Mouse (Mus musculus) heart, embryonic 11.5 days (tissue): ENCODE data around the gene Dnah2. TPM values are rescaled to one million over a fixed set of nuclear protein-coding genes. Genes with fewer than 3 reads are reported as not detected.

Experiments used
- ATAC-seq: fragments of 200-750 bp; cut with Nextera tagmentation; replicated peaks from 2 replicates; pipeline ENCODE4 v1.8.0; 2017; ENCODE audit warnings: moderate library complexity; ENCODE audit not compliant: insufficient number of reproducible peaks, low FRiP score, low TSS enrichment
- H3K27ac ChIP-seq: fragments of 300-500 bp; sonication (generic); 2 replicates; pipeline ENCODE4 v1.5.1; 2014; ENCODE audit warnings: mild to moderate bottlenecking, low read depth, low read length
- H3K27me3 ChIP-seq: fragments of 300-500 bp; sonication (generic); 2 replicates; pipeline ENCODE4 v1.6.1; 2014; ENCODE audit warnings: mild to moderate bottlenecking, low read length, mixed read lengths; ENCODE audit not compliant: control insufficient read depth, insufficient read depth
- H3K36me3 ChIP-seq: fragments of 300-500 bp; sonication (generic); 2 replicates; pipeline ENCODE4 v1.6.1; 2014; ENCODE audit warnings: mild to moderate bottlenecking, low read length, moderate library complexity, mixed read lengths; ENCODE audit not compliant: control insufficient read depth, insufficient read depth
- H3K4me1 ChIP-seq: fragments of 300-500 bp; sonication (generic); 2 replicates; pipeline ENCODE4 v1.6.1; 2014; ENCODE audit warnings: low read length; ENCODE audit not compliant: control insufficient read depth, insufficient read depth
- H3K4me2 ChIP-seq: fragments of 300-500 bp; sonication (generic); 2 replicates; pipeline ENCODE4 v1.6.1; 2014; ENCODE audit warnings: mild to moderate bottlenecking, moderate library complexity
- H3K4me3 ChIP-seq: fragments of 300-500 bp; sonication (generic); 2 replicates; pipeline ENCODE4 v1.5.1; 2014; ENCODE audit warnings: low read depth, low read length
- H3K9ac ChIP-seq: fragments of 300-500 bp; sonication (generic); 2 replicates; pipeline ENCODE4 v1.6.1; 2014; ENCODE audit warnings: mild to moderate bottlenecking, low read depth, low read length, moderate library complexity
- H3K9me3 ChIP-seq: fragments of 300-500 bp; sonication (generic); replicated peaks from 2 replicates; pipeline ENCODE4 v1.6.1; 2016; ENCODE audit warnings: low read length; ENCODE audit not compliant: control insufficient read depth
- WGBS: fragments of 180-500 bp; shearing (Covaris S2); extraction: QIAGEN DNeasy Blood & Tissue Kit; methylation state at CpG from one replicate; pipeline ENCODE4 v1.1.7; 2014; ENCODE audit not compliant: insufficient replicate concordance; 5-methylcytosine and 5-hydroxymethylcytosine counted together
- polyA plus RNA-seq: library from polyadenylated mRNA; unstranded; fragments of >200 nt; fragmentation: Nextera tagmentation; extraction: Ambion mirVana; gene quantifications from 2 replicates; pipeline ENCODE4 v1.2.1, GENCODE M21; 2014

Gene Dnah2
- polyA plus RNA-seq, 1 experiment from 2014 or later: 0.20 TPM

DNA sequence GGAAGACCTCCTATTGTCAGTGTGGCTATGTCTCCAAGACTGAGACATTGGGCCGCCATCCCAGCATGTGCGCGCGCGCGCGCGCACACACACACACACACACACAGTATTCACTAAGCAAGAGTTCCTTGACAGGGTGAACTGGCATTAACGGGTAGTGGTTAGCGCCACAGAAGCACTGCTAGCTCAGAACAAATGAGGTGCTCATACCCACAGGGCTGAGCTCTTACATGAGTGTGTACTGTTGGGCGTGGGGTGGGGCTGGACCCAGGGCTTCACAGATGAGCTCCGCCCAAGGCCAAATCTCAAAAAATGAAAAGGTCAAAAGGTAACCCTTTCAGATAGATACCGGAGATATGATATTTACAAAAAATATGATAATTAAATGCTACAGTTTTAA is 36.0 kb upstream of the Dnah2 start:
- H3K27ac ChIP-seq: no peak overlapping the region
- no peak for ATAC-seq
- peaks cover 22% of the 10 kb centered on the region for H3K36me3 ChIP-seq
- H3K27me3 ChIP-seq: no peaks in the 10 kb centered on the region
- no peak overlapping the region; the same call in 1 of the 2 replicates for H3K4me2 ChIP-seq
- peaks cover 17% of the 10 kb centered on the region; the same call in 1 of the 2 replicates for H3K4me1 ChIP-seq
- H3K9me3 ChIP-seq: no peaks in the 10 kb centered on the region
- WGBS: 93% methylated on average over 13 of the region's 13 CpGs
- no peak overlapping the region for H3K9ac ChIP-seq
- no peak overlapping the region for H3K4me3 ChIP-seq

- H3K4me3 ChIP-seq: no peak overlapping the region
These were observed 35.1 kb upstream of the Dnah2 start for GRCm38 (mm10) chr11:69584008-69584407.

DNA sequence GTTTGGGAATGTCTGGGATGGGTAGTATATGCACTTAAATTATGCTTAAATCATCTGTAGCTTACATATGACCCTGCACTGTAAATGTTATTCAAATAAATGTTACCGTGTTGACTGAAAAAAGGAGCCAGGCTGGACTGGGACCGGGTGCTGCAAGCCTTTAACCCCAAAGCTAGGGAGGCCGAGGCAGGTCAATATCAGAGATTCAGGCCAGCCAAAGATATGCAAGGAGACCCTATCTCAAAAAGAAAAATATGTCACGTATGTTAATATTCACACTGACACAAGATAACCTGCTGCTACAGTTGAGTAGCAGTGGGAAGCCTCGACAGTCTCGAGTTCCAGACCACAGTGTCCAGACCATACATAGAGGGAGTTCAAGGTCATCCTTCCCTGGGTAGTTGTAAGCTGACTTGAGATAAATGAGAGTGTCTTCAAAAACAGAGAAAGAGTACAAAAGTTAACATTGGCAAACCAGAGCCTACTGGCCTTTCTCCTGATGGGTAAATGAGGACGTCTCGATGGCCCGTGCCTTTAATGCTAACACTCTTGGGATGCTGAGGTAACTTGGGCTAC is 33.4 kb upstream of the Dnah2 start:
- Histone ChIP-seq H3K4me3 (peak overlapping the region; percentile 60), H3K9me3 (no peaks in the 10 kb centered on the region), H3K4me2 (peak overlapping the region; percentile 72), H3K27me3 (no peaks in the 10 kb centered on the region), H3K36me3 (peaks cover under 1% of the 10 kb centered on the region; the same call in 1 of the 2 replicates), H3K4me1 (peaks cover 34% of the 10 kb centered on the region), H3K27ac (no peak overlapping the region; the same call in 1 of the 2 replicates), H3K9ac (peak overlapping the region; percentile 55)
- 58% methylated on average over 9 of the region's 9 CpGs for whole genome bisulfite sequencing
- no peak for ATAC-seq

More at GRCm38 (mm10) chr11:69584008-69584407, 35.1 kb upstream of the Dnah2 start:
- Histone ChIP-seq H3K9me3 (no peaks in the 10 kb centered on the region), H3K36me3 (peaks cover 14% of the 10 kb centered on the region), H3K27me3 (no peaks in the 10 kb centered on the region), H3K4me2 (no peak overlapping the region), H3K9ac (no peak overlapping the region), H3K27ac (no peak overlapping the region), H3K4me1 (peaks cover 23% of the 10 kb centered on the region; the same call in 1 of the 2 replicates)
- ATAC-seq: no peak
- 83% methylated on average over 7 of the region's 7 CpGs for WGBS

GRCm38 (mm10) chr11:69581814-69582213 is 32.9 kb upstream of the Dnah2 start:
- no peak for ATAC-seq
- H3K9me3 ChIP-seq: no peaks in the 10 kb centered on the region
- H3K4me2 ChIP-seq: peak overlapping the region; percentile 72
- H3K4me3 ChIP-seq: peak overlapping the region; percentile 60
- H3K27ac ChIP-seq: peak overlapping the region; percentile 88
- no peaks in the 10 kb centered on the region for H3K27me3 ChIP-seq
- H3K9ac ChIP-seq: peak overlapping the region; percentile 76
- H3K4me1 ChIP-seq: peaks cover 38% of the 10 kb centered on the region
- WGBS: 2% methylated on average over 8 of the region's 8 CpGs
- H3K36me3 ChIP-seq: 0 out of 2 replicates have a peak, but pooled peaks cover 2% of the 10 kb centered on the region

GRCm38 (mm10) chr11:69581147-69581688 is 32.3 kb upstream of the Dnah2 start:
- H3K4me1 ChIP-seq: peaks cover 39% of the 10 kb centered on the region
- no peaks in the 10 kb centered on the region for H3K9me3 ChIP-seq
- peak overlapping the region; percentile 76 for H3K9ac ChIP-seq
- H3K4me2 ChIP-seq: peak overlapping the region; percentile 72
- no peaks in the 10 kb centered on the region for H3K27me3 ChIP-seq
- H3K36me3 ChIP-seq: 0 out of 2 replicates have a peak, but pooled peaks cover 2% of the 10 kb centered on the region
- H3K4me3 ChIP-seq: peak overlapping the region; percentile 60
- 0% methylated on average over 36 of the region's 36 CpGs for WGBS
- peak; percentile 85 for ATAC-seq
- peak overlapping the region; percentile 88 for H3K27ac ChIP-seq

DNA sequence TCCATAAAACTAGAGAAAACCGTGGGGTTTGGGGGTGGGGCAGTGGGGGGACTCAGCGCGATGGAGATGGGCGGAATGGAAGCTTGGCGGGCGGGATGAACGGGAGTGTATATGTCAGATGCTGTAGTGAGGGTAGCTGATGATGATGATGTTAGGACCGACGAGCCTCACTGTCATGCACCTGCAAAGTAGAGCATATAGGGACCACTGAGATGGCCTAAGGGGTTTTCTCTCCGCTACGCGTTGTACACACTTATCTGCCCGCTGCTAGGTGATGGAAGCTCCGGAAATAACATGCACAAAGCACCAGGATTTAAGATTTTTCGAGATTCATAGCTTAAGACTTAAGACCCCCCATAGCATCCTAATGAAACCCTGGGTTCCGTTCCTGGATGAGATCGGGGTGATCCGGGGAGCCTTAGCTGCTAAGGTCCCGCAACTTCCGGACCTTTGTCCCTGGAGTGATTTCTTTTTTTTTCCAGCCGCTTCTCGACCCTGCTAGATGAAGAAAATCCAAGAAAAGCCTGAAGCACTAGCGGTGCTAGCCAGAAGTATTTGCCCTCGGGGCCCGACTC is 31.7 kb upstream of the Dnah2 start:
- Histone ChIP-seq H3K4me2 (peak overlapping the region; percentile 72), H3K27me3 (no peaks in the 10 kb centered on the region), H3K36me3 (0 out of 2 replicates have a peak, but pooled peaks cover 2% of the 10 kb centered on the region), H3K9ac (peak overlapping the region; percentile 76), H3K4me3 (peak overlapping the region; percentile 60), H3K9me3 (no peaks in the 10 kb centered on the region), H3K4me1 (peaks cover 34% of the 10 kb centered on the region), H3K27ac (peak overlapping the region; percentile 88)
- no peak for ATAC-seq
- under 1% methylated on average over 25 of the region's 25 CpGs for WGBS

DNA sequence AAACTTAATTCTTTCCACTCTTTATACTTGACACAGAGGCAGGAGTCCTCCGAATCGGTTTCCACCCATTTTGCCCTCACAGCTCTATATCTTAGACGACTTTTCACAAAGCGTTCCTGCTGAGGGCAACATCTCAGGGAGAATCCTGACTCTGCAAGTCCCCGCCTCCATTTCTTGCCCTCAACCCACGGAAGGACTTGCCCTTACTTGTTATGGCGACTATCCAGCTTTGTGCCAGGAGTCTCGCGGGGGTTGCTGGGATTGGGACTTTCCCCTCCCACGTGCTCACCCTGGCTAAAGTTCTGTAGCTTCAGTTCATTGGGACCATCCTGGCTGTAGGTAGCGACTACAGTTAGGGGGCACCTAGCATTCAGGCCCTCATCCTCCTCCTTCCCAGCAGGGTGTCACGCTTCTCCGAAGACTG is 31.2 kb upstream of the Dnah2 start, which contains the start of the genes Wrap53 and Trp53:
Gene Wrap53, minus strand, starts transcription at position 165 of the 424 bp plus-strand sequence.
Gene Trp53, plus strand, starts transcription at position 269 of the 424 bp plus-strand sequence.
- Histone ChIP-seq H3K4me2 (peak within 1 kb of the TSS; percentile 89), H3K4me3 (peak within 1 kb of the TSS; percentile 60), H3K36me3 (0 out of 2 replicates have a peak, but pooled peaks cover 2% of the 10 kb centered on the region), H3K9me3 (no peaks in the 10 kb centered on the region), H3K4me1 (peaks cover 33% of the 10 kb centered on the region), H3K27me3 (no peaks in the 10 kb centered on the region), H3K27ac (peak within 1 kb of the TSS; percentile 88), H3K9ac (peak within 1 kb of the TSS; percentile 76)
- ATAC-seq: peak; percentile 68
- under 1% methylated on average over 13 of the region's 13 CpGs for WGBS

DNA sequence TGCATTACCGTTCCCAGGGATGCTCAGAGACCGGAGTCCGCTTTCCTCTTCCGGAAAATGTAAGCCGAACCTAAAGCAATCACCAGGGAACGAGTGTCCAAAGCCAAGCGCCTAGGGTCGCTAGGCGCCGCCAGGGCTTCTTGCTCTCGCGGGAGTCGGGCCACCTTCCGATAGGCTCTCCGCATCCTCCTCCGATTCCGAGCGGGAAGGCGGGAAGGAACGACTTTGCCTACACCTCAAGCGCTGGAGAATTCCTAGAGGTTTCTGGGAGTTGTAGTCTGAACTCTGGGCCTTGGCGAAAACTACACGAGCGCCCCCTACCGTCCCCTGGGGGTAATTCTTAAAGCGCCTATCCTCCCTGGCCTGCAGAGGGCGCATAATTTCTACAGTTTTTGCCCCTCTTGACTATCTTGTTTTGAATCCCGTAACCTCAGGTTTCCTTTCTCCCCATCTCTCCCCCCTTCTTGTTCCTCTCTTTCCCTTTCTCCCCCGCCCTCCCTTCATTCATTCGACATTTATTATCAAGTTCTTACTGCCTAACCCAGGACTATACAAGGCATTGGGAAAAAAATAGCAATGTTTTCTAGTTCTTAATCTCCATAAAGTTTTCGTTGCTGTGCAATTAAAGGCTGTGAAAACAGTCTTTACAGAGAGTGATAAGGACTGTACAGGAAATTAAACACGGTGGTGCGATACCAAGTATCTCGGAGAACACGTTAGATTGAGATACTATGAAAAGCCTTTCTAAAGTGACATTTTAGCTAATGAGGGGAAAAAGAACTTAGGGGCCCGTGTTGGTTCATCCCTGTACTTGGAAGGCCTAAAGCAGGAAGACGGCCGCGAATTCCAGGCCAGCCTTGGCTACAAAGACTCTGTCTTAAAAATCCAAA is 30.5 kb upstream of the Dnah2 start:
- peak; percentile 76 for ATAC-seq
- 2% methylated on average over 39 of the region's 39 CpGs for WGBS
- peaks cover 33% of the 10 kb centered on the region for H3K4me1 ChIP-seq
- H3K4me3 ChIP-seq: peak overlapping the region; percentile 60
- peak overlapping the region; percentile 88 for H3K27ac ChIP-seq
- H3K9ac ChIP-seq: peak overlapping the region; percentile 76
- 0 out of 2 replicates have a peak, but pooled peaks cover 2% of the 10 kb centered on the region for H3K36me3 ChIP-seq
- H3K4me2 ChIP-seq: peak overlapping the region; percentile 89
- H3K9me3 ChIP-seq: no peaks in the 10 kb centered on the region
- H3K27me3 ChIP-seq: no peaks in the 10 kb centered on the region
